In genomic region chr7:74461736-74462135, GRCm38 (mm10) we compare ENCODE assay signal across 19 mouse cellular contexts.
DNase-seq lines count a peak whose midpoint lies in the region; ATAC-seq lines count a peak whose summit lies in the region.
"Had no signal": no experiment of that assay in that cellular context is flagged by ENCODE, and none has a peak within 500 bp of the region (broad histone marks: within the 10 kb centered on the region; RNA-seq: fewer than 3 reads in every experiment).

No protein-coding gene starts in this region.

- 86% methylated on average over 5 of the region's 5 CpGs for WGBS in hindbrain, embryonic 12.5 days
- WGBS in hindbrain, embryonic 14.5 days, result 93% methylated on average over 5 of the region's 5 CpGs
- WGBS in midbrain, embryonic 11.5 days, result 91% methylated on average over 5 of the region's 5 CpGs
- WGBS in midbrain, embryonic 10.5 days, result 86% methylated on average over 5 of the region's 5 CpGs

- H3K36me3 ChIP-seq in hindbrain, embryonic 12.5 days, result no peaks in the 10 kb centered on the region
- no peaks in the 10 kb centered on the region for H3K36me3 ChIP-seq in hindbrain, embryonic 14.5 days (replicated peaks; ENCODE audit: control insufficient read depth, insufficient read depth)
- H3K36me3 ChIP-seq in midbrain, embryonic 11.5 days (ENCODE audit: control insufficient read depth, insufficient read depth, low read length), result no peaks in the 10 kb centered on the region
- no peaks in the 10 kb centered on the region for H3K36me3 ChIP-seq in midbrain, embryonic 10.5 days
- H3K36me3 ChIP-seq: G1E had no signal

- no peak overlapping the region for H3K4me3 ChIP-seq in hindbrain, embryonic 12.5 days
- no peak overlapping the region for H3K4me3 ChIP-seq in hindbrain, embryonic 14.5 days (replicated peaks; ENCODE audit: low read length)
- H3K4me3 ChIP-seq in midbrain, embryonic 11.5 days (ENCODE audit: low read depth, low read length), result no peak overlapping the region
- no peak overlapping the region for H3K4me3 ChIP-seq in midbrain, embryonic 10.5 days

- H3K4me1 ChIP-seq in hindbrain, embryonic 12.5 days, result peaks cover 8% of the 10 kb centered on the region; the same call in 1 of the 2 replicates
- peaks cover 6% of the 10 kb centered on the region; the same call in 1 of the 2 replicates for H3K4me1 ChIP-seq in hindbrain, embryonic 14.5 days (replicated peaks; ENCODE audit: control insufficient read depth, insufficient read depth, low read length)
- H3K4me1 ChIP-seq in midbrain, embryonic 11.5 days (ENCODE audit: control insufficient read depth, insufficient read depth, low read length), result no peaks in the 10 kb centered on the region
- peaks cover 9% of the 10 kb centered on the region for H3K4me1 ChIP-seq in midbrain, embryonic 10.5 days

- 0 out of 2 replicates have a peak overlapping the region, but pooled peaks have one; percentile 3 for H3K27ac ChIP-seq in hindbrain, embryonic 12.5 days
- no peak overlapping the region for H3K27ac ChIP-seq in hindbrain, embryonic 14.5 days
- no peak overlapping the region for H3K27ac ChIP-seq in midbrain, embryonic 11.5 days (ENCODE audit: low read depth, low read length)
- no peak overlapping the region for H3K27ac ChIP-seq in midbrain, embryonic 10.5 days (replicated peaks)

- intact Hi-C loops in heart, postnatal 36 days (cut with DNase I), result no loop called here

- H3K27me3 ChIP-seq in hindbrain, embryonic 12.5 days, result no peaks in the 10 kb centered on the region
- H3K27me3 ChIP-seq in hindbrain, embryonic 14.5 days (ENCODE audit: control insufficient read depth, insufficient read depth, low read length), result no peaks in the 10 kb centered on the region
- H3K27me3 ChIP-seq in midbrain, embryonic 11.5 days (ENCODE audit: control insufficient read depth, insufficient read depth, low read length), result no peaks in the 10 kb centered on the region
- H3K27me3 ChIP-seq in midbrain, embryonic 10.5 days (ENCODE audit: low read depth, poor library complexity, severe bottlenecking), result no peaks in the 10 kb centered on the region
- H3K27me3 ChIP-seq: CH12.LX, Patski had no signal

- H3K9ac ChIP-seq in hindbrain, embryonic 12.5 days, result no peak overlapping the region
- H3K9ac ChIP-seq in hindbrain, embryonic 14.5 days, result no peak overlapping the region
- H3K9ac ChIP-seq in midbrain, embryonic 11.5 days (ENCODE audit: low read length), result no peak overlapping the region

- ATAC-seq in hindbrain, embryonic 12.5 days (ENCODE audit: low FRiP score), result no peak
- ATAC-seq in hindbrain, embryonic 14.5 days (ENCODE audit: low FRiP score), result no peak
- no peak for ATAC-seq in midbrain, embryonic 11.5 days (ENCODE audit: low FRiP score)
- ATAC-seq: activated CD4-positive, CD25-positive, alpha-beta regulatory T cell, adult 4 months; CD4-positive, CD25-positive, alpha-beta regulatory T cell, adult 4 months; Patski had no signal

- no peaks in the 10 kb centered on the region for H3K9me3 ChIP-seq in hindbrain, embryonic 12.5 days (replicated peaks)
- no peaks in the 10 kb centered on the region for H3K9me3 ChIP-seq in hindbrain, embryonic 14.5 days (ENCODE audit: control insufficient read depth, low read length)
- H3K9me3 ChIP-seq in midbrain, embryonic 11.5 days (ENCODE audit: control insufficient read depth, low read length), result no peaks in the 10 kb centered on the region
- no peaks in the 10 kb centered on the region for H3K9me3 ChIP-seq in midbrain, embryonic 10.5 days (replicated peaks)

- no peak overlapping the region for H3K4me2 ChIP-seq in hindbrain, embryonic 12.5 days (replicated peaks)
- H3K4me2 ChIP-seq in hindbrain, embryonic 14.5 days (replicated peaks), result no peak overlapping the region
- no peak overlapping the region for H3K4me2 ChIP-seq in midbrain, embryonic 11.5 days

- peak; percentile 61 for DNase-seq in heart, adult 11 months
- no peak for DNase-seq in heart, postnatal 36 days
- DNase-seq in hindbrain, embryonic 14.5 days (ENCODE audit: low spot score), result no peak
- peak; percentile 57 for DNase-seq in midbrain, embryonic 11.5 days (ENCODE audit: low spot score, missing footprints)
- DNase-seq in midbrain, embryonic 10.5 days (ENCODE audit: low spot score), result no peak
- DNase-seq: adrenal gland, adult 2 months; adrenal gland, adult 8-10 months; adrenal gland, postnatal 10 days; adrenal gland, postnatal 14 days; adrenal gland, postnatal 25 days; adrenal gland, postnatal 36 days; B cell, adult 2 months; cerebellum, adult 11-12 months had no signal

Comparison
In these comparisons a context has a peak if more than half of its experiments do, and no peak if none do; other contexts are left out.
1. DNase-seq: peak in heart, adult 11 months (single experiment) and midbrain, embryonic 11.5 days (single experiment); none in heart, postnatal 36 days (0 of 2), hindbrain, embryonic 14.5 days (single experiment) and midbrain, embryonic 10.5 days (single experiment).